Mouse (Mus musculus) hindbrain, embryonic 13.5 days (tissue): ENCODE results near the gene Atrnl1. TPM values are rescaled to one million over a fixed set of nuclear protein-coding genes. Genes with fewer than 3 reads are reported as not detected.

Experiments
- ATAC-seq: fragments of 200-750 bp; cut with Nextera tagmentation; 2 replicates; pipeline ENCODE4 v1.8.0; 2017; ENCODE audit warnings: moderate TSS enrichment; ENCODE audit not compliant: low FRiP score
- H3K27ac ChIP-seq: fragments of 300-500 bp; sonication (generic); 2 replicates; pipeline ENCODE4 v1.5.1; 2015; ENCODE audit warnings: inconsistent platforms, mild to moderate bottlenecking, moderate library complexity
- H3K27me3 ChIP-seq: fragments of 300-500 bp; sonication (generic); 2 replicates; pipeline ENCODE4 v1.6.1; 2015; ENCODE audit warnings: mild to moderate bottlenecking, inconsistent platforms
- H3K36me3 ChIP-seq: fragments of 300-500 bp; sonication (generic); 2 replicates; pipeline ENCODE4 v1.6.1; 2015; ENCODE audit warnings: mild to moderate bottlenecking, inconsistent platforms
- H3K4me1 ChIP-seq: fragments of 300-500 bp; sonication (generic); replicated peaks from 2 replicates; pipeline ENCODE4 v1.6.1; 2015; ENCODE audit warnings: inconsistent platforms
- H3K4me2 ChIP-seq: fragments of 300-500 bp; sonication (generic); 2 replicates; pipeline ENCODE4 v1.6.1; 2015; ENCODE audit warnings: inconsistent platforms, mild to moderate bottlenecking, moderate library complexity
- H3K4me3 ChIP-seq: fragments of 300-500 bp; sonication (generic); 2 replicates; pipeline ENCODE4 v1.5.1; 2015; ENCODE audit warnings: mild to moderate bottlenecking, inconsistent platforms
- H3K9ac ChIP-seq: fragments of 300-500 bp; sonication (generic); 2 replicates; pipeline ENCODE4 v1.6.1; 2015; ENCODE audit warnings: mild to moderate bottlenecking, inconsistent platforms
- H3K9me3 ChIP-seq: fragments of 300-500 bp; sonication (generic); 2 replicates; pipeline ENCODE4 v1.6.1; 2016; ENCODE audit warnings: inconsistent platforms
- WGBS: fragments of 180-500 bp; shearing (Covaris S2); methylation state at CpG from one replicate; pipeline ENCODE4 v1.1.7; 2015; 5-methylcytosine and 5-hydroxymethylcytosine counted together
- polyA plus RNA-seq: library from polyadenylated mRNA; unstranded; fragments of >200 nt; fragmentation: Nextera tagmentation; extraction: Ambion mirVana; gene quantifications from 2 replicates; pipeline ENCODE4 v1.2.1, GENCODE M21; 2015

Atrnl1 gene
- polyA plus RNA-seq, 1 experiment from 2014 or later, result 7.9 TPM

DNA sequence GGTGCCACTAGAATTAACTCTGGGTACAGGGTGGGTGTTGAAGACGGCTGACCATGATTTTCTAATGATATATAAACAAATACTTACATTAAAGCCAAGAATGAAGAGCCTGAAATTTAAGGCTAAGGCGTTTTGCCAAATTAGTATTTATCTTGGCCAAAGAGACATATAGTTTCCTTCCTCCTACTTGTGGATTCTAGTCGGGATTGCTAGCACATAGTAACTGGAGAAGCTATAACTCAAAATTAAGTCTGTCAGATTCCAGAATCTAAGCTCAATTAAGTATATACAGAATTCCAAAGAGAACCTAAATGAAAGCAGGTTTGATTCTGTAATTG, 192.6 kb downstream of the Atrnl1 start:
- no peak overlapping the region for H3K27ac ChIP-seq
- no peaks in the 10 kb centered on the region for H3K9me3 ChIP-seq
- no peaks in the 10 kb centered on the region; the same call in 1 of the 2 replicates for H3K4me1 ChIP-seq
- H3K27me3 ChIP-seq, result no peaks in the 10 kb centered on the region
- no peak overlapping the region for H3K4me3 ChIP-seq
- H3K4me2 ChIP-seq, result no peak overlapping the region
- no peaks in the 10 kb centered on the region for H3K36me3 ChIP-seq
- no peak for ATAC-seq
- H3K9ac ChIP-seq, result no peak overlapping the region
- 82% methylated on average over 3 of the region's 3 CpGs for WGBS

DNA sequence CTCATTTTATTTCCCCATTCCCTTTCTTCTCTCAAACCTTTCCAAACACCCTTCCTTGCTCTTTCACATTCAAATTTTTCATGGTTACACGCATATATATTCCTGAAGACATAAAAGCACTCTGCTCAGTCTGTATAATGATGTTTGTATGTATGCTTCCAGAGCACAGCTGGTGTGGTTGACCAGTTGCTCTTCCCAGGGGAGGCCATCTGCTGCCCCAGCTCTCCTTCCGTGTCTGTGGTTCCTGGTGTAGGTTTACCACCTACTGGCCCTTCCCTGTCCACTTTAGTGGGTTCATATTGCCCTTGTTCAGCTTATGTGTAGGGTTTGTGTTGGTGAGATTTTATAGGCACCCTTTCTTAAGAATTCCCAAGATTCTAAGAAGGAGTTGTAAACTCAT, 197.5 kb downstream of the Atrnl1 start:
- H3K4me2 ChIP-seq, result no peak overlapping the region
- no peak overlapping the region for H3K4me3 ChIP-seq
- H3K27ac ChIP-seq, result no peak overlapping the region
- H3K27me3 ChIP-seq, result no peaks in the 10 kb centered on the region
- H3K9me3 ChIP-seq, result no peaks in the 10 kb centered on the region
- H3K9ac ChIP-seq, result no peak overlapping the region
- H3K36me3 ChIP-seq, result no peaks in the 10 kb centered on the region
- no peak for ATAC-seq
- H3K4me1 ChIP-seq, result no peaks in the 10 kb centered on the region; the same call in 1 of the 2 replicates
- 46% methylated on average over 2 of the region's 2 CpGs for WGBS

DNA sequence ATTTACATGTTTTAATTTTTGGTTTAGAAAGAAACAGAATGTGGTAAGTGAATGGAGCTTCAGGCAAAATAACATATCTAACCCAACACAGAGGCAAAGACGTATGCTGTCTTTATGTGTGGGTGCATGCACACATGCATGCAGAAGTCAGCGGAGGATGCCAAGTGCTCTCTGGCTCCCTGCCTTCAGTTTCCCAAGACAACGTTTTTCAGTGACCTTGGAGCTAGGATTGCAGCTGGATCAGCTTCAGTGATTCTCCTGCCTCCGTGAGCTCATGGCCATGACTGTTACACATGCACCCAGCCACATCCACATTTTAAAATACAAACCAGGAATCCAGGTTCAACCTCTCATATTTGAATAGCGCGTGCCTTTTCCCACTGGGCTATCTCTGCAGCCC, 203.5 kb downstream of the Atrnl1 start:
- Histone ChIP-seq H3K36me3 (no peaks in the 10 kb centered on the region), H3K9me3 (no peaks in the 10 kb centered on the region), H3K4me3 (no peak overlapping the region), H3K27me3 (no peaks in the 10 kb centered on the region), H3K4me1 (peaks cover 11% of the 10 kb centered on the region), H3K27ac (0 out of 2 replicates have a peak overlapping the region, but pooled peaks have one; percentile 1), H3K4me2 (no peak overlapping the region), H3K9ac (no peak overlapping the region)
- ATAC-seq, result no peak
- WGBS, result 81% methylated on average over 6 of the region's 6 CpGs

DNA sequence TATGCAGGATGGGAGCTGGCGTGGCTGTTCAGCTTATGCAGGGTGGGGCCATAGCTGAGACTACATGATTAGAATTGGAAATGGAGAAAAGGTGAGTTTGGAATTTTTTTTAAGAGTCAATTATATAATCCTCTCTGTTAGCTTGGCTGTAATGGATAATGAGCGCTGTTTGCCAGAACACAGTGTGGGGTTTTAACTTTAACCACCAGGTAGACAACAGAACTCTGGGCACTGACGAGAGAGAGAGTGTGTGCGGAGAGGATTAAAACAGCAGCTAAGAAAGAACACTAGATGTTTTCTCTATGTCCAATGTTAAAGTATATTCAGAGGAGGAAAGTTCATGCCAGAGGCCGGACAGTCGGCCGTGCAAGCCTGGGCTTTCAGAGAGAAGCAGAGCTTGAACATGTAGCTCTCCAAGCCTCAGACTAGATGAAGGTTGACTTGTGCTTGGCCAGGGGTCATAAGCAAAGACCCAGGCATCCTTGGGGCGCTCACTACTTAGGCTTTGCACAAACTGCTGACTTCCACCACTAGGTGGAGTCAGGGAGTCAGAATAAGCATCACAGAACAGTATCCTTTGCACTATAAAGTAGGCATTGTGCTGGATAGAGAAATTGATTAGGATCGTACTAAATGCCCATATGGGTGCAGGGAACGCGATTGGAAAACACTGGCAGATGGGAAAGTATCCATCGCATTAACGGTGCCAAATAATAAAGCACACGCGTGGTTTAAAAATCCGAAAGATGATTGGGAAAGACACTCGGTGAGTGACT, 205.6 kb downstream of the Atrnl1 start:
- Histone ChIP-seq H3K9me3 (no peaks in the 10 kb centered on the region), H3K9ac (no peak overlapping the region), H3K4me3 (no peak overlapping the region), H3K27ac (0 out of 2 replicates have a peak overlapping the region, but pooled peaks have one; percentile 30), H3K36me3 (no peaks in the 10 kb centered on the region), H3K4me1 (peaks cover 11% of the 10 kb centered on the region), H3K4me2 (no peak overlapping the region), H3K27me3 (no peaks in the 10 kb centered on the region)
- ATAC-seq, result 0 out of 2 replicates have a peak, but pooled peaks have one; percentile 77
- 78% methylated on average over 17 of the region's 17 CpGs for WGBS

DNA sequence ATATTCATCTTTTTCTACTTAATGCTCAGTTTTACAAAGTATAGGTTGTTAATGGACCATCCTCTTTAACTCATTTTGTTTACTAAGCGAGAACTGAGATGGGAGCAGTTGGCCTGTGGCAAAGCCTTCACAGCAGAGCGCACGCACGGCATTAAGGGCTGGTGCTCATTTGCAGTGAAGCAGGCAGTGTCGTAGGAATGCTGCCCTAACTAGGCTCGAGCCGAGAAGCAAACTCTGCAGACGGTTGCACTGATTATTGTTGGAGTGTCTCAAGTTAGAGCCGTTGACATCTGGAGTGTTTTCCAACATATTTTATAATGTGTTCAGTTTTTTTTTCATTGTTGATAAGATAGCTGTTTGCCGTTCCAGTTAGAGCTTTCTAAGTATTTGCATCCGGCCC, 206.9 kb downstream of the Atrnl1 start:
- no peak overlapping the region for H3K4me2 ChIP-seq
- H3K9ac ChIP-seq, result no peak overlapping the region
- H3K27me3 ChIP-seq, result no peaks in the 10 kb centered on the region
- 61% methylated on average over 11 of the region's 11 CpGs for WGBS
- no peak overlapping the region for H3K27ac ChIP-seq
- no peaks in the 10 kb centered on the region for H3K36me3 ChIP-seq
- H3K4me3 ChIP-seq, result no peak overlapping the region
- no peaks in the 10 kb centered on the region for H3K9me3 ChIP-seq
- no peak for ATAC-seq
- peaks cover 11% of the 10 kb centered on the region for H3K4me1 ChIP-seq

DNA sequence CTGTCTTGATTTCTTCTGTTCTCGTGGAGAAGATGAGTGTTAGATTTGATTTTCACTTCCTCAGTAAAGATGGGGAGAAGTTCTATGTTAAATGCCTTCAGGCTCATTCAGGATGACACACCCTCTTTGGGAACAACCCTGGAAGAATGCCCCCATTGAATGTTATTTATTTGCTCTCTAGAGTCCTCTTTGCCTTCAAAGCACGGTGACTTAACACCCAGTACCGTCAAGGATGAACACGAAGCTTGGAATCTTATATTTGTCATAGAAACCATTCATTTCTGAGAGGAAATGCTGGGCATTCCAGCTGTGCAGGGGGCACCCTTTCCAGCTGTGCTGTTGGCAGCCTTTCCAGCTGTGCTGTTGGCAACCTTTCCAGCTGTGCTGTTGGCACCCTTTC, 212.6 kb downstream of the Atrnl1 start:
- Histone ChIP-seq H3K27ac (no peak overlapping the region), H3K9me3 (no peaks in the 10 kb centered on the region), H3K36me3 (no peaks in the 10 kb centered on the region), H3K4me2 (no peak overlapping the region), H3K9ac (no peak overlapping the region), H3K4me3 (no peak overlapping the region), H3K4me1 (no peaks in the 10 kb centered on the region), H3K27me3 (no peaks in the 10 kb centered on the region)
- 94% methylated on average over 4 of the region's 4 CpGs for WGBS
- no peak for ATAC-seq

DNA sequence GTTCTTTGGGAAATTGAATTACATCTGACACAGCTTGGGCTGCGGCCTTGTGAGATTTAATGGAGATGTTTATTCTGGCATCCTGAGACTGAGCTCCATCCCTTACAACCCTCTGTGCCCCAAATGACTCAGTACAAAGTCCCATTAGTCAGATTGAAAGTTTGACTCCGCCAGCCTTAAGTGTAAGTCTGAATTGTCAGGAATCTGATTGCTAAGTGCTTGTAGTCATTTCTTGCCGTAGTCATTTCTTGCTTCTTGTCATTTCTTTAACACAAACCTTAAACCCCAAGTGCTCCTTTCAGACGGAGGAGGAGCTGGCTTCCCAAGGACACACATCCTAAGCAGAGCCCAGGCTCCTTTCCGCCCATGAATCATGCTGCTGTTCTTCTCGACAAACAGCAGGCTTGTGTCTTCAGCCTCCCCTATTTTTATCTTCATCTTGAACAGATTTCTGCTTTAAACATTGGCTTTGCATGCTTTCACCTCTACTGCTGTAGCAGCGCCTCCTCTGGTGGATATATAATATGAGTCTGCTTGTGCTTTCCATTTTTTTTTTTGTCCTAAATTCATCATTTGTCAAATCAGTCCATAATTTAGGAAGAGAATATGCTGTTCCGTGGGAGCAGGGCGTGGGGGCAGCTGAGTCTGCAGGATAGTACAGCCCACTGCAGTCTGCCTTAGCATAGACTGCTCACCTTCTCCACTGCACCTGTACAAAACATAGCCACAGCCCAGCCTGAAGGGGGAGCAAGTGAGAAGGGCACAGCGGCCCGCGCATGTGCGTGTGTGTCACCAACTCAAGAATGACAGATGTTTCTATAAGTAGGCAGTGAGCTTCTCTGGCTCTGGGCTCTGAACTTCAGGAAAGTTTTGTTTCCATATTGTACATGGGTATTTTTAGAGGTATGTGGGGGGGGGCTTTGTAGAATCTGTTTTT, 214.7 kb downstream of the Atrnl1 start:
- Histone ChIP-seq H3K27me3 (no peaks in the 10 kb centered on the region), H3K4me3 (no peak overlapping the region), H3K27ac (no peak overlapping the region), H3K4me1 (no peaks in the 10 kb centered on the region), H3K9ac (no peak overlapping the region), H3K36me3 (no peaks in the 10 kb centered on the region), H3K9me3 (no peaks in the 10 kb centered on the region), H3K4me2 (no peak overlapping the region)
- WGBS, result 90% methylated on average over 13 of the region's 13 CpGs
- no peak for ATAC-seq

DNA sequence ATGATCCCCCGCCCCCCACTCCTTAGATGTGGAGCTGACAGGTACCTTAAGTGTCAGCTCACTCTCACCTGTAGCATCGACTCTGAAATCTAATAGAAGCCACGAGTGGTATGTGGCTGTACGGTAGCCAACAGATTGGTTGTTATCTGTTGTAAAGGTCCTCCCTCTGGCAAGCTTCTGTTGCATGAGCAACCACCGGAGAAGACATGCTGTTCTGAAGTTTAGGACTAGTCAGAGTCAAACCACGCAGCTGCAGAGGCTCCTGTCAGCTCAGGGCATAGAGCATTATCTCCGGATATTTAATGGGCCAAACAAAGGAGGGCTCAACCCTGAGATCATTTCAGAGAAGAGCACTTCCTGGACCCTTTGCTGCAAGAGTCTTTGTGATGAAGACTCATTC, 222.2 kb downstream of the Atrnl1 start:
- ATAC-seq, result no peak
- H3K4me1 ChIP-seq, result peaks cover 3% of the 10 kb centered on the region; the same call in 1 of the 2 replicates

DNA sequence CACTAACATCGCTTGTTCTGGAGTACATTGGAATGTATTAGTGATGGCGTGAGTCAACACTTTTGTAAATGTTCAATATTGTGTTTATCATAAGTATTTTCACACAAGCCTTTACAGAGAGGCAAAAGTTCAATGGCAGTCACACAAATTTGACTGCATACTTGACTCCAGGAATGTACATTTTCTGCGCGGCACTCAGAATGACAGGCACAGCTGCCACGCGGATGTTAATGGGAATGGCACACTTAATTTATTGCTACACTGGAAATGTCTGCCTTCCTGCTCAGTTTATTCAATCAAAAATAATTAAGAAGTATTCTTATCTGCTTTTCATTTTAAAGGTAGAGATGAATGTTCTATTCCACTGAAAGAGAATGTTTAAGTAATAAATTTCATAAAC, 227.0 kb downstream of the Atrnl1 start:
- Histone ChIP-seq H3K9ac (no peak overlapping the region), H3K36me3 (0 out of 2 replicates have a peak, but pooled peaks cover under 1% of the 10 kb centered on the region), H3K4me2 (no peak overlapping the region), H3K27ac (no peak overlapping the region), H3K9me3 (no peaks in the 10 kb centered on the region), H3K27me3 (no peaks in the 10 kb centered on the region), H3K4me3 (no peak overlapping the region), H3K4me1 (peaks cover 12% of the 10 kb centered on the region; the same call in 1 of the 2 replicates)
- whole genome bisulfite sequencing, result 56% methylated on average over 6 of the region's 6 CpGs
- no peak for ATAC-seq

More for the DNA sequence above, 222.2 kb downstream of the Atrnl1 start:
- Histone ChIP-seq H3K36me3 (no peaks in the 10 kb centered on the region), H3K4me2 (no peak overlapping the region), H3K27ac (no peak overlapping the region), H3K4me3 (no peak overlapping the region), H3K27me3 (no peaks in the 10 kb centered on the region), H3K9ac (no peak overlapping the region), H3K9me3 (no peaks in the 10 kb centered on the region)
- WGBS, result 92% methylated on average over 7 of the region's 7 CpGs

DNA sequence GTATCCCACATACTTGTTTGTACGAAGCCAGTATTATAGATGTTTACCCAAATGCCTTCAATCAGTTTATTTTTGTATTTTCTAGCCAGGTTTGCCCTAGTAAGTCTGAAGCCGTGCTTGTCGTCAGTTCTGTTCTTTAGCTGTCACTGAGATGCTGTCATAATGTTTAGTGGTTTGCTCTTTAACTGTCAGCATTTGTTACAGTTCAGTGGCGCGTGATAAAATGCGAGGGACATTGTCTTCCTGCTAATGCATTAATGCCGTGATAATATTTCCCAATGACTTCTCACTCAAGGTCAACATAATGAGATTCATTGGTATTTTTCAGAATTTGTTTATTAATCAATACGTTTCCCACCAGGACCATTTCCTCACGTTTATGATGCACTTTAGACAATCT, 227.7 kb downstream of the Atrnl1 start:
- H3K27ac ChIP-seq, result peak overlapping the region; percentile 67; the same call in 1 of the 2 replicates
- ATAC-seq, result no peak
- 49% methylated on average over 9 of the region's 9 CpGs for WGBS
- peaks cover 12% of the 10 kb centered on the region; the same call in 1 of the 2 replicates for H3K4me1 ChIP-seq
- H3K36me3 ChIP-seq, result 0 out of 2 replicates have a peak, but pooled peaks cover 4% of the 10 kb centered on the region
- no peak overlapping the region for H3K4me3 ChIP-seq
- H3K9me3 ChIP-seq, result no peaks in the 10 kb centered on the region
- no peaks in the 10 kb centered on the region for H3K27me3 ChIP-seq
- no peak overlapping the region for H3K4me2 ChIP-seq
- no peak overlapping the region for H3K9ac ChIP-seq

DNA sequence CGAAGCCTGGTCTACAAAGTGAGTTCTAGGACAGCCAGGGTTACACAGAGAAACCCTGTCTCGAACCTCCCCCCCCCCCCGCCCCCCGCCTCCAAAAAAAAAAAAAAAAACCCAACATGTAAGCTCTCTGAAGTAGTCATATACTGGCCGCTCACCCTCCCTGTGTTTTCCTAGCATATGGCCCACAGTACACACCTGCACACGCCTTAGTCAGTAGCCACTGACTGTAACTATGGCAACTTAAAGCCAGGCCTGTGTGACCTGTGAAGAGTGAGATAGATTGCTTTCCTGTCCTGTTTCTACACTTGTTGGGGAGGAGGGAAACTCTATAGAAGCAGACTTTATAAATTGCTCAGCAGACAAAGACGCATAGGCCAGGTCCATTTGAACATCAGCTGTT, 239.1 kb downstream of the Atrnl1 start:
- ATAC-seq, result no peak
- Histone ChIP-seq H3K27me3 (no peaks in the 10 kb centered on the region), H3K9me3 (no peaks in the 10 kb centered on the region), H3K36me3 (no peaks in the 10 kb centered on the region), H3K4me3 (no peak overlapping the region), H3K9ac (no peak overlapping the region), H3K4me2 (no peak overlapping the region), H3K27ac (no peak overlapping the region), H3K4me1 (peaks cover 1% of the 10 kb centered on the region; the same call in 1 of the 2 replicates)
- WGBS, result 78% methylated on average over 5 of the region's 7 CpGs

DNA sequence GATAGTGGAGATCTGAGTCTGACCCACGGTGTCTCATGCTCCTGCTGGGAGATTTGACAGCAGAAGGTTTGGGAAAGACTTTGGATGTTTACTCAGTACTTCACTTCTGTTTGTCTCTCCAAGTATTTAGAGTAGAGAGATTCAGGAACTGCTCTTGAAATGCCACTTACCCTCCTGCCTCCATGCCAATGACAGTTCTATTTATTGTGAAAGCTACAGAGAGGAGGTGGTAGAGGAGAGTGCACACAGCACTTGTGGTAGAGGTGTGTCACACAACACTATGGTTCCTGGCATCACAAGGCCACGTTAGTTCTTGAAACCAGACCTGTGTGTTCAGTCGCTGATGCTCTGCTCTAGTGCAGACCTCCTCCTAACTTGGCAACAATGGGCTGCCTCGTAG, 257.5 kb downstream of the Atrnl1 start:
- no peak for ATAC-seq
- no peaks in the 10 kb centered on the region for H3K36me3 ChIP-seq
- H3K4me3 ChIP-seq, result no peak overlapping the region
- 90% methylated on average over 4 of the region's 4 CpGs for WGBS
- no peaks in the 10 kb centered on the region for H3K27me3 ChIP-seq
- H3K4me1 ChIP-seq, result peaks cover 19% of the 10 kb centered on the region
- no peak overlapping the region for H3K27ac ChIP-seq
- H3K4me2 ChIP-seq, result no peak overlapping the region
- no peaks in the 10 kb centered on the region for H3K9me3 ChIP-seq
- H3K9ac ChIP-seq, result no peak overlapping the region
